Mouse (Mus musculus): ENCODE data around the gene 1700012B09Rik.
A peak's percentile ranks its signal among the peaks of the same experiment; 100 is the strongest.

The 1700012B09Rik gene

DNA sequence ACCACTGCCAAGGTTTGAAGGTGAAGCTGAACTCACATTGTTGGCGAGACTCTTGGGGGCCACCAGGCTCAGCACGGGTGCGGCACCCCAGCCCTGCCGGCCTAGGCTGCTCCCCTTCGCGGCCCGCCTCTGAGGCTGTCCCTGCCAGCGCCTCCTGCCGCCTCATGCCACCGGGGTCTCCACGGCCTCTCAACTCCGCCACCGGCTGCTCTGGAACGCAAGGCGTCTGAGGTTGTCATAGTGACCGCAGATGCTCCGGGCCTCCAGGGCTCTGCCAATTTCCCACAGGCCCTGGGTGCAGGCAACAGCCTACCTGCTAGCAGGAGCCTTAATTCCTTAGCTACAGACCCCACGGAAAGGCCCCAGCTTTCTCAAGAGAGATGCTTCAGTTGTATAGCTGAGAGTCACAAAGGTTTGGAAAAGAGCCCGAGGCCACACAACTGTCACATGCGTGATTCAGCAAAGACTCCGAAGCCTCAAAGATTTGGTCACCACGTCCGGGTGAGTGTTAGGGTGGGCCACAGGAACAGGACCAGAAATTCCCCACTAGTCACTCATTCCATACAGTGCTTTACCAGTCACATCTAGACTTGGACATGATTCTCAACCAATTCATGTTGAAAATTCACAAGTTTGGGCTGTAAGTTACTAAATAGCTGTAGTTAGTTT lies at the start of gene 1700012B09Rik:
Gene 1700012B09Rik, minus strand, starts transcription at position 228 of the 669 bp plus-strand sequence.
- DNase-seq = no peak

DNA sequence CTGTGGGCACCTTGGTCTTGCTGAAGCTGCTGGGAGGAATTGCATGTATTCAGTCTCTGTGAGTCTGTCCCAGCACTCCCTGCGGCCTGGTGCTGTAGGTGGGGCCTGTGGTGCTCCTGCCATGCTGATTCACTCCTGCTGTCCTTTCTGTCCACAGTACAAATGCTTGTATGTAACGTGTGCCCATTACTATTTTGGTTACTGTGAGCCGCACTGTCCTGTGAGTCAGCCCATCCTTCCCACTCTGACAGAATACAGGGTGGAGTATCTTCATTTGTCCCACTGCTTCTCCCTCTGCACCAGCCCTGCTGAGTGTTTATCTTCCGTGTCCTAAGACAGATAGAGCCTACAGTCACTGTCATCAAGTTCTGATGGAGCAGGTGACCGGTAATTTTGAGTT lies 39.3 kb upstream of the 1700012B09Rik start:
- DNase-seq = no peak

DNA sequence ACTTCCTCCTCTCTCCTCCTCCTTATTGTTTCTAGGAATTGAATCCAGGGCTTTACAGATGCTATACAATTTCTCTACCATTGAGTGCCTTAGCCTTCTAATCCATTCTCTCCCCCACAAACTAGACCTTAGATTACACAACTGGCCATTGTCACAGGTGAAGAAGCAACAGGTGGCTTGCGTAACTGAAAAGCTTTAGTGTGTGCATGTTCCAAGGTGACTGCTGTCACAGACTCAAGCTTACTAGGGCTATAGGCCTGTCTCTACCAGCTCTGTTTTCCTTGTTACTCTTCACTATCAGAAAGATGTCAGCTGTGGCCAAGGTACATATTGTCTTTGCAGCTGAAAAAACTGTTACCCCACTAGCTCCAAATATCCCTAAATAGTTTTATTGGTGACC lies 36.0 kb upstream of the 1700012B09Rik start:
- DNase-seq = no peak

DNA sequence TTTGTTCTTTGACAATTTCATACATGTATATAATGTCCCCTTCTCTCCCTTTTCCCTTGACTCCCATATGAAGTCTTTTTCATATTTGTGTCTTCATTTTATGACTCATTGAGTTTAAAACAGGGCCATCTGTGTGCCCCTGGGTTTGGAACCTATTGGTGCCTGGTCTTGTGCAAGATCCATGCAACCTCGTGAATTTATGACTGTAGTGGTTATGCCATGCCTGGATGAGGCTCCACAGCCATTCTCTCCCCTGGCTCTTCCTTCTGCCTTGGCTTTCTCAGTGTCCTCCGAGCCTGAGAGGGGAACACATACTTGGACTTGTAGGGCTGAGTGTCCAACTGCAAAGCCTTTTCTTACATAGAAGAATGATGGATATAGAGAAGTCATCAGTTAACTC lies 34.9 kb upstream of the 1700012B09Rik start:
- DNase-seq = no peak

DNA sequence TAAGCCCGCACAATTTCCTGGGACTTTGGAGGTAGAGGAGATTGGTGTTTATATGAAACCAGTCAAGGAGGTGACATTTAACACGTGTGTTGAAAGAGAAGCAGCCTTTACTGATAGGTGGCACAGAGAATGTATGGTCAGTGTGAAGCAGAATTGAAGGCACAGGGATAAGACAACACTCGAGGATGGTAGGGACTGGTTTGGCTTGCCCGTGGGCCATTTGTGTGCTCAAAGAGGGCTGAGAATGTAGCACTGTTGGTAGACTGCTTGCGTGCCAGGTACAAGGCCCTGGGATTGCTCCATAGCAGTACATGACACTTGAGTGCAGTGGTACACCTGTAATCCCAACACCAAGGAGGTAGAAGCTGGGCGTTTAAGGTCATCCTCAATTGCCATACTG lies 16.5 kb upstream of the 1700012B09Rik start:
- no peak for DNase-seq

DNA sequence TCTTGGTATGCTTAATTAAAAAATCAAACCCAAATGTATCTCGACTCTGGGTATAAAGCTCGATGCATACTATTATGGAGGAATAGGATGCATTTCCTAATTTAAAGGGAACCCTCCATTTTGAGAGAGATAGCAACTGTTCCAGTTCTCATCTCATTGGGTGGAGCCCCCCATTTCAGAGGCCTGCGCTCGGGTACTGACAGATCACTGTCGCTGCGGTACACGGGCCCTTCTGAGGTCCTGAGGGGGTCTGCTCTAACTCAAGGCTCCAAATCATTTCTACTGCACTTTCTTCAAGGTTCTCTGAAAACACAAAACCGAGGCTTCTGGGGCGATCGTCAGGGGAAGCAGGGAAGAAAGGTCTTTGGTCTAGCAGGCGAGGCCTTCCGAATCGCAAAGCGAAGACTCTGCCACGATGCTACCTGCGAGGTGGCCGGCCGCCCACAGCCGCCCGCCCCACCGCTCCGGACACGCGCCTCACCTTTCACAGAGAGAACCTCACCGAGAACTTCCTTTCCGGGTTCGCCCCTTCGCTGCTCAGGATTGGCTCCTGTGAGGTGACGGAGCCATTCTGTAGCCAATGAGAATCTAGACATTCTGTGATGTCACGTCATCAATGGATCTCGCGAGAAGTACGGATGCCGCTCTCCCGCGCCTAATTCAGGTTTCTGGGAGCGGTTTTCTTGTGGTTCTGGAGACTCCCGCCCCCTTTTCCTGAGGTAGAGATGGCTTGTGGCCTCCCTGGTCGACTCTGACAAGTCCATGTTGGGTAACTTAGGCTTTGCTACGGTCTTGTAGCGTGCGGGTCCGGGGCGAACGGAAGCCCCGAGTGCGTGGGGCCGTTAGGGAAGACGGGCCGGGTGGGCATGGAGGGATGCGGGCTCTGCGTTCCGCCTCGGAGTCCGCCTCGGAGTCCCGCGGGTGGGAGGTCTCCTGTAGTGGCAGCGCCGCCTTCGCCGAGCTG lies 13.5 kb upstream of the 1700012B09Rik start, which contains the start of the genes Mre11a and Ankrd49:
Gene Mre11a, plus strand, starts transcription at position 616 of the 964 bp plus-strand sequence.
Gene Ankrd49, minus strand, starts transcription at position 818 of the 964 bp plus-strand sequence.
- peak; percentile 95 to 96 for DNase-seq

DNA sequence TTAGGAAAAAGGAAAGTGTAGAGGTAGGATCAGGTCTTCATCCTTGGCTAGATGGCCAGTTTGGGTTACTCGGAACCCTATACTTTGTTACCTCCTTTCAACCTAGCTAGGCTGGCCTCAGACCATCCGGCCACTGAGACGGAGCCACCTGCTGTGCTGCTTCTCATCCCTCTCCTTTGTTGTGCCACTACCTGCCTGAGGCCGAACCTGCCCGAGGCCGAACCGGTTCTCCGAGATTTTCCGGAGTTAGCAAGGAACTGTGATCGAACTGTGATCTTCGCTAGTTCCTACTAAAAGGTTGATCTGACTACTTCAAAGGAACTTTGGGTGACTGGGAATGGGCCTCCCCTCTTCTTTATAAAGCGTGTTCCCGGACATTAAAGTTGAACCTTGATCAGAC lies 7.5 kb upstream of the 1700012B09Rik start:
- no peak for DNase-seq

DNA sequence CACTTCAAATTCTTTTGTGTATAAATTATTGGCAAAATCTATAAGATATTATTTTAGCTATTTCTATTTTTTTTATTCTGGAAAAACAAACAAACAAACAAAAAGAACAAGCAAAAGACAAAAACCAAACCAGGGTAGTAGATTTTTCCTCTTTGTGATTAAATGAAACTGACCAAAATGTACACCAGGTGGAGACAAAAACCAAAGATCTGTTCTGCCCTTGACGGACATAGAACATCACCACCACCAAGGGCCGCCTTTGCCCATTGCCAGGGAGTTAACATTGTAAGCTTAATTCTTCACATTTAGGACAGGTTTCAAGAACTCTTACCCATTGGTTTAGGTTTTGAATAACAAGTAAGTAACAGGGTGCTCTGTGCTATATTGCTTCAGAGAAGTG lies 3.0 kb upstream of the 1700012B09Rik start:
- DNase-seq = no peak

DNA sequence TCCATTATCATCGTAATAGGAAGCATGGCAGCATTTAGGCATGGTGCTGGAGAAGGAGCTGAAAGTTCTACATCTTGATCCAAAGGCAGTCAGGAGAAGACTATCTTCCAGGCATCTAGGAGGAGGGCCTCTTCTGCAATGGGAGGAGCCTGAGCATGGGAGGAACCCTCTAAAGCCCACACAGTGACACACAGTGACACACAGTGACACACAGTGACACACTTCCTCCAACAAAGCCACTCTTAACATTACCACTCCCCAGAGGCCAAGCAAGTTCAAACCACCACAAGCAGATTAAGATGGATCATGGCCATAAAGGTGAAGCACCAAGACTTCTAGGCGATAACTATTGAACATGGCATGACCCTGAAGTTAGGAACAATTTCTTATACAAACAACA lies 1.2 kb upstream of the 1700012B09Rik start:
- DNase-seq = no peak

DNA sequence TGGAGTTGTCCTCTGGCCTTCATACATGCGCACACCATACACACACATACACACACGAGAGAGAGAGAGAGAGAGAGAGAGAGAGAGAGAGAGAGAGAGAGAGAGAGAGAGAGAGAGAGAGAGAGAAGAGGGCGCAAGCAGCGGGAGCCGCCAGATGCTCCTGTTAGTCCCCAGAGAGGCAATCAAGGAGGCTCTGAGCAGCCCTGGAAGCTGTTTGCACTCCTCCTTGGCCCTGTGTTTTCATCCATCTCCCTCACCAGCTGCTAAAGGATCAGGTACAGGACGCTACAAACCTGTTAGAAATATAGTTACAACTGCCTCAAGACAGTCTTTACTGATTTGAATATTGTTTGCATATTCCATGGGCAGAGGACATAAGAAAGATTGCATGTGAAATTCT lies 1.0 kb downstream of the 1700012B09Rik start:
- no peak for DNase-seq

DNA sequence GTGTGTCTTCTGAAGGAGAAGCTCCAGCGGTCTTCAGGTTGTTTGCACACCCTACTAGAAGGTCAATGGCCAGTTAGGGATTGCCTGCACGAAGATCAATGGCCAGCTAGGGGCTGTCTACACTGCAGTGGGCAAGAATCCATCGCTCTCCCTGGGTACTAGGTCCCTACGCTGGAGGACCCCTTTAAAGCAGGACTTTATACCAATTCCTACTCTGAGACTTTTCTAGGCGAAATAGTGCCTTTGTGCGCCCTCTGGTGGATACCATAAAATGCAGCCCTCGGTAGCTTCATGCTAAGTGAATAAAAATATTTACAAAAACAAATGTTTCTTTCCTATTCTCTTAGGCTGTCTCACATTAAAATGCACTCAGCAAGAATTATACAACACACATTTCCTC lies 6.1 kb downstream of the 1700012B09Rik start:
- peak; percentile 26 to 41 for DNase-seq

DNA sequence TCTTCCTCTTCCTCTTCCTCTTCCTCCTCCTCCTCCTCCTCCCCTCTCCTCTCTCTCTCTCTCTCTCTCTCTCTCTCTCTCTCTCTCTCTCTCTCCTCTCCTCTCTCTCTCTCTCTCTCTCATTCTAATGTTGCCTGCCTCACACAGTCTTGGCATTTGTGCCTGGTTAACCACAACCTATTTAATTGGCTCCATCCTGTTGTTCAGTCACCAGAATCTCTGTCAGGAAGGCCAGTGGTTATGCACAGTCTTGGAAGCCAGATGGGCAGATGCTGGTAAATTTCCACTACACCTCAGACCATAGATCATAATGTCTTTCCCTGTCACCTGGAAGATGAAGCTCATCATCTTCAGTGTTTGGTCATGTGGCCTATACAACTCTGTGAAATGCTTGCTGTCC lies 11.6 kb downstream of the 1700012B09Rik start:
- DNase-seq = no peak

DNA sequence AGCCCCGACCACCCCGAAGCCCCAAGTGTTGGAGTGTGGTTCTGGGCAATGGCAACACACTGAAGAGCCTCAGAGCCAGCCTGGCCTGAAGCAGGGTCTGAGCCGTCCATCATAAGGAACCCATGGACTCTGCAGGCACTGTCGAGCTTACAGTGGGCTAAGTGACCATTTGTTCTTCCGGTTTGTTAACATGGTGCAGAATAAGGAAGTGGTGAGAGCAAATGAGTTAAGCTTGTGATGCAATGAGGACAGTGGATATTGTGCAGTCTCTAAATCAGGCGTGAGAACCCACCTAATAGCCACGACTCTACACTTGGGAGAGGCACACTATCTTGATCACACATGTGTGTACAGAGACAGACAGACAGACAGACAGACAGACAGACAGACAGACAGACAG lies 12.2 kb downstream of the 1700012B09Rik start:
- no peak for DNase-seq

DNA sequence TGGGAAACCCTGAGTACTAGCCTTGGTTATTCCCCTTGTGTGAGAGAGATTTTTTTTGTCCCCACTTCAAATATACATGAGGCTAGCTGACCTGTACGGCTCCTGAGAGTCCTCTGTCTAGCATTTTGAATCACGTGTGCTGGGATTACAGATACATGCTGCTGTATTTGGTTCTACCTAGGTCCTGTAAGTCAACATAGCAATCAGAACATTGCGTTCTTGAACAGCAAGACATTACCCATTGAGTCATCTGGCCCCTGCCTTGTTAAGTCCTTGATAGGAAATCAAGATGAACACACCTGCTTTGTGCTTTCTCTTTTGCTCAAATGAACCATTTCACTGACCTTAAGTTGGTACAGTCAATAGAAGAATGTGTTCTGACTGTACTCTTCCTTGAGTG lies 16.4 kb downstream of the 1700012B09Rik start:
- DNase-seq = no peak

DNA sequence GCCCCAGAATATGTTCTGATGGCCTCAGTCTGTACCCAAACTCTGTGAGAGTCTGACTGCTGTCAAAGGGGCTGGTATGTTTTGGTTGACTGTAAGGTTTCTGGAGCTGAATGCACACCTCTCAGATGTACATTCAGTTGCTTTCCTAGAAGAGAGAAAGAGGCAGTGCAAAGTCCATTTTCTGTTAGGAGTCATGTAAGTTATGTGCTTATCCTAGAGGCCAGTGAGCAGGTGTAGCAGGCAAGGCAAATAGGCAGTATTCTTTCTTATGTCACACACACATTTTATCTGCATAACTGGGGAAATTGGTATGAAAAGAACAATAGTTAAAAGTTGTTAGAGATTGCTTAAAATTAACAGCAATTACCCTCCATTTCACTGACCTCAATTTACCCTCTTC lies 16.9 kb downstream of the 1700012B09Rik start:
- no peak for DNase-seq

DNA sequence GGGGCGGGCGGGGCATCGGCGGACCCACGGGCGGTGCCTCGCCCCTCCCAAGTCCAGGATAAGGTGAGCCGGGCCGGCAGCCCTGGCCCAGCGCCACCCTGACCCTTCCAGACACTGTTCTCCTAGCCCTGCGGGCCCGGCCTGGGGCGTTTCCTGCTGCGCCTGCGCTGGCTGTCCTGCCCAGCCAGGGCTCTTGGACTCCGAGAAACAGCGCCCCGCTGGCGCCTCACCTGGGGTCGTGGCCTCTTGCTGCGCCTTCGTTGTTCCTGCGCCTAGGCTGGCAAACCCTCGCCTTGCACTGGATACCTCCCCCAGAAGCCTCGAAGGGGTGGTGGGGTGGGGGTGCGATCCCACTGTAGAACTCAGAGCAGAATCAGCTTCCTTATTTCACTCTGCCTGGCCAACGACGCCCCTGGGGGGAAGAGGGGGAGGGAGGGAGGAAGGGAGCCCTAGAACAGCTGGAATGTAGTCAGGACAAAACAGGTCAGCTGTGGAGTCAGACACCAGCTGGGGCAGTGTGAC lies 18.8 kb downstream of the 1700012B09Rik start, which contains the start of gene Fut4:
Gene Fut4, minus strand, starts transcription at position 393 of the 522 bp plus-strand sequence.
- DNase-seq = peak; percentile 55 to 62

DNA sequence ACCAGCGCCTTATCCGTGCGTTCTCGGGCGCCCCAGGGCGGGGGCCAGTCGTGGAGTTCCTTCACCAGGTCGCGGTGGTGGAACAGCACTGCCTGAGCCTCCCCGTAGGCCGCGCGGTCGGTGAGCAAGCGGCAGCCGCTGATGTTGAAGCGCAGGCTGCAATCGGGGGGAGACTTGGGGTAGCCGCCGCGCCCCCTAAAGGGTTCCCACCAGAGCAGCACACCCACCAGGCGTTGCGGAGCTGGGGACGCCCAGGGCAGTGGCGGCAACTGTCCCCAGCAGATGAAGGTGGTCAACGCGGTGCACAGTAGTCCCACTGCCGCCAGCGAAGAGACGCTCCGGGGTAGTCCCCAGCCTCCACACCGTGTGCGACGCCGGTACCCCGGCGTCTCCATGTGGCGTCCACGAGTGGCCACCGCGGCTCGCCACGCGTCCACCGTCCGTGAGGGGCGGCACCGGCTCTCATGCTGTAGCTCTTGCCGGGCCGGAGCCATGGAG lies 19.3 kb downstream of the 1700012B09Rik start:
- DNase-seq = peak in 1 of 2 experiments; percentile 3

DNA sequence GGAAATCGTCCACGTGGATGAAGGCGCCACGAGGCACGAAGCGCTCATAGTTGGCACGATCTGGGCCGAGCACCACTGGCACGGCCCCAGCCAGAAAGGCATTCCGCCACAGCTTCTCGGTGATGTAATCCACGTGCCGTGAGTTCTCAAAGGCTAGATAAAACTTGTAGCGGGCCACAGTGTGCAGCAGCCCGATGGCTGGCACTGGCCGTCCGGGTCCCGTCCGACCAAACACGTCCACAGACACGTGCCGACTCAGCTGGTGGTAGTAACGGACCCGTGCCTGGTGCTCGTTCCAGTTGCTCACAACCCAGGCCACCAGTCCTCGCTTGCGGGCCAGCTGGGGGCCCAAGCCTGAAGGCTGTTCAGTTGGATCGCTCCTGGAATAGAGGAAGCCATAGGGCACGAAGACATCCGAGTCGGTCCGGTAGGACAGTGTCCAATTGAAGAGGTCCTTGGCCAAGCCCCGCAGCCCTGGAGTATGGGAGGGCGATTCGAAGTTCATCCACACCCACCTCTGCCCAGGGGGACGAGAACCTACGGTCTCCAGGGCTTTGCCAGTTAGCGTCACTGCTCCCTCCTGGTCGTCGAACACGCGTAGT lies 19.8 kb downstream of the 1700012B09Rik start:
- DNase-seq = no peak

DNA sequence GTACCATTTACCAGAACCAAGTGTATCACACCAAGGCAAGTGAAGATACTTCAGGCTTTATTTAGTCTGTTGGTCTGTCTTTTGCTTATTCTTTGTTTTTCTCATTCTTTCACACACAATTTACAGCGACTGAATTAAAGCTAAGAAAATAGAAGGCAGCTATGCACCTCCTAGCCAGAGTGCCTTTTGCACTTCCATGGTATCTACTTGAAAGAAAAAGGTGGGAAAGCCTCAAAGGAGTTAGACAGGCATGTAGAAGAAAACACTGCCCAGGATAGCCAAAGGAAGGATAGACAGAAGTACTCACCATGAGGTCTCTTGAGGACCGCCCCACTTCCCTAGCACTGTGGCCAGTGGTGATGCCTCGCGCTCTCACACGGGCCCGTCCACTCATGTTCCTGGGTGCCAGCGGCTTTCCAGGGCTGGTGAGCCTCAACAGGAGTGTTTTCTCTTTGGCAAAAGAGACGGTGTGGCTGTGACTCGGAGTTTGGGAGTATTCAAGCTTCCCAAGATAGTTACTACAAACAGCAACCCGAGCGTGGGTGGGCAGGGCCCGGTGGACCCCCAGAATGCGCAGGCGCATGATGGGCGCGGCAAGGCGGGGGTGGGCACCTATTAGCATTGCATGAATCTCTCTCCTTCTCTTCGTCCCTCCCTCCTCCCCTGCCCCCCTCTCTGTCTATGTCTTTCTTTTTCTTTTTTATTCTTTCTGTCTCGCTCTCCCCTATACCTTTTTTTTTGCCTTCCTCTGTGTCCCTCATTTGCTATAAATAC lies 30.5 kb downstream of the 1700012B09Rik start, which contains the start of gene Piwil4:
Gene Piwil4, minus strand, starts transcription at position 583 of the 774 bp plus-strand sequence.
- no peak for DNase-seq

DNA sequence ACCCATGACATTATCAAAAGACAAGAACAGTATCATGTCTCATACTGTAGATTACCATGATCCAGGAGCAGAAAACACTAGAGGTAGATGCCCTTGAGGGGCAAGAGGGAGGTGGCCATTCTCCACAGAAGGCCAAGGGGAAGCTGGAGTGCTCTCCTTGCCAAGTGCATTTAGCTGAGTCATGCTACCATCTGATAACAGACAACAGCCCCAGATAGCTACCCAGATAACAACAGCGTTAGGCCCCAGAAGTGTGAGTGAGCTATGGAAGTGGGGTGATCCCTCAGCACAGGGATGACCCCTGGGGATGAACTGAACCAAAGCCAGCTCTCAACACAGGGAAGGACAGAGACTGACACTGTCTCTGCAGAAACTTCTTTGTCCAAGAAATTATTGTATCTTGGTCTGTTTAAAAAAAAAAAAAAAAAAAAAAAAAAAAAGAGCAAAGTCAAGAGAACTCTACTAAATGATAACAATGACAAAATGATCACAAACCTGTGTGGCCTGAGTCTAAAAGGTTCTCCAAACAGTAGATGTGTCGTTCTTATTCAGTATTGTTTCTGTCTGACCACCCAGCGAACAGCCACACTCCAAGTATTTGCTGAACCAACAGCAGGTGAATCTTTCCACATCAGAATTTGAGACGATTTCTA lies 31.2 kb downstream of the 1700012B09Rik start:
- no peak for DNase-seq

DNA sequence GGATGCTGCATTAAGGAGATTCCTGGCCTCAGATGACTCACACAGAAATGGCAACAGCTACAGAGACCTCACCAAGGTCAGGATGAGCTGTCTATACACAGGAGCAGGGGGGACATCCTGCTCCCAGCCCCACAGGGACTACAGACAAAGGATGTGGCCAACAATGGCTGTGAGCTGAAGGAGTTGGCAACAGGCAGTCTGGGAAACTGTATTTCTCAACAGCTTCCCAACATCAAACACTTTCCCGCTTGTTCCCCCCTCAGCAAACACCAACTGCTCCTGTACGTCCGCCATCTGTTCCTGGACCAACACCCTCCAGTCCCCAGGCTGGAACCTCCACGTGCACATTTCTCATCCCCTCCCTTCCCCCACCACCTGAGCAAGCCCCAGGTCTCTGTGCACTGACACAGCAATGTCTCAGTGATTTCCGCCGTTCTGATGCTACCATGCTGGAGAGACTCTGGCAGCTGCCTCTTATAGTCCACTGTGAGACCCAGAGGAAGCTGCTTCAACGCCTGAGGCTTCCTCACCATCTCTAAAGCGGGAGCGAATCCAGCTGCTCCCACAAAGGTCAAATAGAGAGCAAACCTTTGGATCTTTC lies 39.8 kb downstream of the 1700012B09Rik start:
- no peak for DNase-seq
